ENCODE assay signal across 8 mouse cellular contexts in the genomic region with DNA sequence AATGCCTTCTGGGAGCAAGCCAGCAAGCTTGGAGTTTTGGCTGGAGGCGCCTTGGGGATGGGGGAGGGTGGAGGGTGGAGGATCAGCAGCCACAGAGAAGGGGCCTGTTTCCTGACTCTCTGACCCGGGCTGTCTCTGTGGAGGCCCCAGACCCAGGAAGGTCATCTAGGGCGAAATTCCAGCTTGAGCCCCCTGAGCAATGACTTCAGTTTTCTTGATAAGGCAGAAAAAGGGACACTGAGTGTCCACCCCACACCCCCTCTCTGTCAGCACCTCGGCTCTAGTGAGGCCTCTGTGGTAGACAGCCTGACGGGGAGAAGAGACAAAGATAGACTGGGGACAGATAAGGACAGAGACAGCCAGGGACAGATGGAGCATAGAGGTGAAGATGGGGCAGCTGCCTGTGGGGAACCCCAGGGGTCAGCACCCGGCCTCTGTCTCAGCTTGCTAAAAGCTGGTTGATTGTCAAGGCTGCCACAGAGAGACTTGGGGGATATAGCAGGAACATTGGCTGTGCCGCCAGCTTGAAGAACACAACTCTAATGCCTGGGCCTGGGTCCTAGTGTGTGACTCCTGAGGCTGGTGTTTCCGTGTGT.
DNase-seq lines count a peak whose midpoint lies in the region; ATAC-seq lines count a peak whose summit lies in the region.

No protein-coding gene starts in this region.

- WGBS in hindbrain, embryonic 13.5 days, result 64% methylated on average over 8 of the region's 8 CpGs
- WGBS in hindbrain, embryonic 11.5 days, result 66% methylated on average over 8 of the region's 8 CpGs
- 52% methylated on average over 8 of the region's 8 CpGs for WGBS in embryonic facial prominence, embryonic 13.5 days

- ATAC-seq in hindbrain, embryonic 13.5 days (ENCODE audit: low FRiP score), result 0 out of 2 replicates have a peak, but pooled peaks have one; percentile 22
- no peak for ATAC-seq in hindbrain, embryonic 11.5 days (ENCODE audit: low FRiP score)
- no peak for ATAC-seq in embryonic facial prominence, embryonic 13.5 days (ENCODE audit: insufficient number of reproducible peaks, insufficient read depth, low FRiP score, low TSS enrichment, low read depth)
- ATAC-seq in frontal cortex, adult (ENCODE audit: low TSS enrichment), result no peak

- H3K9ac ChIP-seq in hindbrain, embryonic 13.5 days, result 0 out of 2 replicates have a peak overlapping the region, but pooled peaks have one; percentile 5
- H3K9ac ChIP-seq in hindbrain, embryonic 11.5 days (ENCODE audit: low read depth, low read length), result no peak overlapping the region
- H3K9ac ChIP-seq in embryonic facial prominence, embryonic 13.5 days, result 0 out of 2 replicates have a peak overlapping the region, but pooled peaks have one; percentile 16

- no peaks in the 10 kb centered on the region for H3K27me3 ChIP-seq in hindbrain, embryonic 13.5 days
- H3K27me3 ChIP-seq in hindbrain, embryonic 11.5 days (ENCODE audit: control insufficient read depth, insufficient read depth, low read length), result no peaks in the 10 kb centered on the region
- H3K27me3 ChIP-seq in embryonic facial prominence, embryonic 13.5 days, result no peaks in the 10 kb centered on the region

- no peaks in the 10 kb centered on the region for H3K36me3 ChIP-seq in hindbrain, embryonic 13.5 days
- H3K36me3 ChIP-seq in hindbrain, embryonic 11.5 days (ENCODE audit: control insufficient read depth, insufficient read depth, low read length), result no peaks in the 10 kb centered on the region
- H3K36me3 ChIP-seq in embryonic facial prominence, embryonic 13.5 days, result peaks cover 5% of the 10 kb centered on the region; the same call in 1 of the 2 replicates

- H3K4me1 ChIP-seq in hindbrain, embryonic 13.5 days (replicated peaks), result peaks cover 6% of the 10 kb centered on the region; the same call in 1 of the 2 replicates
- H3K4me1 ChIP-seq in hindbrain, embryonic 11.5 days (replicated peaks; ENCODE audit: control insufficient read depth, insufficient read depth, low read length), result 0 out of 2 replicates have a peak, but pooled peaks cover 2% of the 10 kb centered on the region
- H3K4me1 ChIP-seq in embryonic facial prominence, embryonic 13.5 days, result peaks cover 4% of the 10 kb centered on the region; the same call in 1 of the 2 replicates

- no peak overlapping the region for H3K4me3 ChIP-seq in hindbrain, embryonic 13.5 days
- no peak overlapping the region for H3K4me3 ChIP-seq in hindbrain, embryonic 11.5 days (ENCODE audit: low read depth, low read length)
- no peak overlapping the region for H3K4me3 ChIP-seq in embryonic facial prominence, embryonic 13.5 days

- H3K4me2 ChIP-seq in hindbrain, embryonic 13.5 days, result no peak overlapping the region
- H3K4me2 ChIP-seq in hindbrain, embryonic 11.5 days (replicated peaks; ENCODE audit: low read depth, low read length), result no peak overlapping the region
- no peak overlapping the region for H3K4me2 ChIP-seq in embryonic facial prominence, embryonic 13.5 days

- 0 out of 2 replicates have a peak, but pooled peaks cover 3% of the 10 kb centered on the region for H3K9me3 ChIP-seq in hindbrain, embryonic 13.5 days
- H3K9me3 ChIP-seq in hindbrain, embryonic 11.5 days (ENCODE audit: control insufficient read depth, low read length), result no peaks in the 10 kb centered on the region
- peaks cover 9% of the 10 kb centered on the region; the same call in 1 of the 2 replicates for H3K9me3 ChIP-seq in embryonic facial prominence, embryonic 13.5 days

- no peak for DNase-seq in hindbrain, embryonic 11.5 days (ENCODE audit: low spot score)
- peak; percentile 68 for DNase-seq in 3134 (ENCODE audit: extremely low read depth, insufficient read length, low spot score)
- DNase-seq in kidney, postnatal 10 days, result peak; percentile 78
- no peak for DNase-seq in right cerebral cortex, postnatal 25 days
- DNase-seq in thymus, postnatal 10 days (ENCODE audit: low spot score in 2 of 2), result no peak

- H3K27ac ChIP-seq in hindbrain, embryonic 13.5 days, result no peak overlapping the region
- no peak overlapping the region for H3K27ac ChIP-seq in hindbrain, embryonic 11.5 days (ENCODE audit: low read depth, low read length)
- no peak overlapping the region for H3K27ac ChIP-seq in embryonic facial prominence, embryonic 13.5 days

Comparison
In these comparisons a context has a peak if more than half of its experiments do, and no peak if none do; other contexts are left out.
1. DNase-seq: peak in 3134 (single experiment) and kidney, postnatal 10 days (single experiment); none in hindbrain, embryonic 11.5 days (single experiment), right cerebral cortex, postnatal 25 days (single experiment) and thymus, postnatal 10 days (0 of 2).